Mouse (Mus musculus) liver, embryonic 16.5 days (tissue): ENCODE measurements at regions not wholly inside any gene's neighbourhood (a gene's known extent, or its start where the extent isn't known, plus 50 kb on each side); places are given as distances from the start of the nearest gene placed in this dataset.

Source experiments
- ATAC-seq: fragments of 200-750 bp; cut with Nextera tagmentation; 2 replicates; pipeline ENCODE4 v1.8.0; 2017; ENCODE audit warnings: low read depth, mild to moderate bottlenecking, moderate number of reproducible peaks, moderate library complexity
- H3K27ac ChIP-seq: fragments of 300-500 bp; sonication (generic); 2 replicates; pipeline ENCODE4 v1.5.1; 2014; ENCODE audit warnings: mild to moderate bottlenecking, low read length
- H3K27me3 ChIP-seq: fragments of 300-500 bp; sonication (generic); 2 replicates; pipeline ENCODE4 v1.6.1; 2014; ENCODE audit warnings: low read depth, low read length, mixed read lengths; ENCODE audit not compliant: control insufficient read depth, insufficient read depth
- H3K36me3 ChIP-seq: fragments of 300-500 bp; sonication (generic); 2 replicates; pipeline ENCODE4 v1.6.1; 2014; ENCODE audit warnings: mild to moderate bottlenecking; ENCODE audit not compliant: control insufficient read depth, insufficient read depth
- H3K4me1 ChIP-seq: fragments of 300-500 bp; sonication (generic); 2 replicates; pipeline ENCODE4 v1.6.1; 2014; ENCODE audit warnings: low read depth, low read length, mixed read lengths; ENCODE audit not compliant: control insufficient read depth
- H3K4me2 ChIP-seq: fragments of 300-500 bp; sonication (generic); 2 replicates; pipeline ENCODE4 v1.6.1; 2014; ENCODE audit warnings: low read depth, low read length, mixed read lengths
- H3K4me3 ChIP-seq: fragments of 300-500 bp; sonication (generic); 2 replicates; pipeline ENCODE4 v1.5.1; 2014; ENCODE audit warnings: low read depth, mild to moderate bottlenecking, low read length
- H3K9ac ChIP-seq: fragments of 300-500 bp; sonication (generic); 2 replicates; pipeline ENCODE4 v1.6.1; 2014; ENCODE audit warnings: low read depth, low read length
- H3K9me3 ChIP-seq: fragments of 300-500 bp; sonication (generic); replicated peaks from 2 replicates; pipeline ENCODE4 v1.6.1; 2016; ENCODE audit warnings: low read length; ENCODE audit not compliant: control insufficient read depth
- whole genome bisulfite sequencing: fragments of 180-500 bp; shearing (Covaris S2); extraction: QIAGEN DNeasy Blood & Tissue Kit; methylation state at CpG from one replicate; pipeline ENCODE4 v1.1.7; 2014; ENCODE audit not compliant: insufficient replicate concordance; 5-methylcytosine and 5-hydroxymethylcytosine counted together

GRCm38 (mm10) chr13:51227836-51228235 is 57.0 kb downstream of the Nxnl2 start:
- 60% methylated on average over 9 of the region's 9 CpGs for WGBS
- Histone ChIP-seq H3K9ac (no peak overlapping the region), H3K36me3 (no peaks in the 10 kb centered on the region), H3K27me3 (no peaks in the 10 kb centered on the region), H3K4me3 (no peak overlapping the region), H3K4me1 (no peaks in the 10 kb centered on the region), H3K27ac (no peak overlapping the region), H3K4me2 (no peak overlapping the region), H3K9me3 (no peaks in the 10 kb centered on the region)
- no peak for ATAC-seq

- ATAC-seq, result no peak
- no peak overlapping the region for H3K4me3 ChIP-seq
- no peak overlapping the region for H3K4me2 ChIP-seq
- no peak overlapping the region for H3K9ac ChIP-seq
- 73% methylated on average over 30 of the region's 30 CpGs for WGBS
- H3K4me1 ChIP-seq, result no peaks in the 10 kb centered on the region
- no peaks in the 10 kb centered on the region for H3K36me3 ChIP-seq
- no peak overlapping the region for H3K27ac ChIP-seq
- H3K9me3 ChIP-seq, result no peaks in the 10 kb centered on the region
- no peaks in the 10 kb centered on the region for H3K27me3 ChIP-seq
These were observed 58.3 kb downstream of the Nxnl2 start for GRCm38 (mm10) chr13:51228862-51229770.

- no peak overlapping the region for H3K9ac ChIP-seq
- H3K4me2 ChIP-seq, result no peak overlapping the region
- H3K4me3 ChIP-seq, result no peak overlapping the region
- H3K36me3 ChIP-seq, result no peaks in the 10 kb centered on the region
- H3K4me1 ChIP-seq, result no peaks in the 10 kb centered on the region
- H3K27me3 ChIP-seq, result no peaks in the 10 kb centered on the region
- H3K9me3 ChIP-seq, result no peaks in the 10 kb centered on the region
- ATAC-seq, result no peak
- H3K27ac ChIP-seq, result no peak overlapping the region
- 75% methylated on average over 4 of the region's 4 CpGs for WGBS
These were observed 59.0 kb downstream of the Nxnl2 start for GRCm38 (mm10) chr13:51229862-51230261.

- Histone ChIP-seq H3K4me3 (no peak overlapping the region), H3K9me3 (no peaks in the 10 kb centered on the region), H3K4me1 (no peaks in the 10 kb centered on the region), H3K27me3 (no peaks in the 10 kb centered on the region), H3K4me2 (no peak overlapping the region), H3K27ac (no peak overlapping the region), H3K9ac (no peak overlapping the region), H3K36me3 (no peaks in the 10 kb centered on the region)
- 55% methylated on average over 4 of the region's 4 CpGs for WGBS
- no peak for ATAC-seq
These were observed 60.8 kb downstream of the Nxnl2 start for GRCm38 (mm10) chr13:51231586-51231985.

- Histone ChIP-seq H3K4me2 (no peak overlapping the region), H3K9ac (no peak overlapping the region), H3K36me3 (no peaks in the 10 kb centered on the region), H3K27me3 (no peaks in the 10 kb centered on the region), H3K4me3 (no peak overlapping the region), H3K27ac (no peak overlapping the region), H3K9me3 (no peaks in the 10 kb centered on the region), H3K4me1 (no peaks in the 10 kb centered on the region)
- WGBS, result 43% methylated on average over 3 of the region's 3 CpGs
- no peak for ATAC-seq
These were observed 76.6 kb downstream of the Nxnl2 start for GRCm38 (mm10) chr13:51247378-51247777.

- H3K4me1 ChIP-seq, result no peaks in the 10 kb centered on the region
- no peaks in the 10 kb centered on the region for H3K36me3 ChIP-seq
- H3K9me3 ChIP-seq, result no peaks in the 10 kb centered on the region
- no peak overlapping the region for H3K4me3 ChIP-seq
- 58% methylated on average over 1 of the region's 1 CpGs for WGBS
- H3K27ac ChIP-seq, result no peak overlapping the region
- ATAC-seq, result no peak
- no peak overlapping the region for H3K4me2 ChIP-seq
- no peak overlapping the region for H3K9ac ChIP-seq
- H3K27me3 ChIP-seq, result no peaks in the 10 kb centered on the region
These were observed 82.5 kb downstream of the Nxnl2 start for GRCm38 (mm10) chr13:51253371-51253770.

GRCm38 (mm10) chr13:51255688-51256087 is 84.9 kb downstream of the Nxnl2 start:
- Histone ChIP-seq H3K4me2 (no peak overlapping the region), H3K36me3 (no peaks in the 10 kb centered on the region), H3K4me3 (no peak overlapping the region), H3K9me3 (no peaks in the 10 kb centered on the region), H3K9ac (no peak overlapping the region), H3K27me3 (no peaks in the 10 kb centered on the region), H3K4me1 (no peaks in the 10 kb centered on the region), H3K27ac (no peak overlapping the region)
- ATAC-seq, result no peak
- WGBS, result 79% methylated on average over 5 of the region's 5 CpGs

- Histone ChIP-seq H3K9ac (no peak overlapping the region), H3K27ac (no peak overlapping the region), H3K9me3 (no peaks in the 10 kb centered on the region), H3K27me3 (no peaks in the 10 kb centered on the region), H3K4me1 (no peaks in the 10 kb centered on the region), H3K36me3 (no peaks in the 10 kb centered on the region), H3K4me2 (no peak overlapping the region), H3K4me3 (no peak overlapping the region)
- WGBS, result 60% methylated on average over 13 of the region's 13 CpGs
- no peak for ATAC-seq
These were observed 88.2 kb downstream of the Nxnl2 start for GRCm38 (mm10) chr13:51258752-51259721.

GRCm38 (mm10) chr13:51261619-51262018 is 90.8 kb downstream of the Nxnl2 start:
- H3K9ac ChIP-seq, result no peak overlapping the region
- ATAC-seq, result no peak
- no peaks in the 10 kb centered on the region for H3K36me3 ChIP-seq
- H3K4me2 ChIP-seq, result no peak overlapping the region
- H3K27ac ChIP-seq, result no peak overlapping the region
- no peak overlapping the region for H3K4me3 ChIP-seq
- no peaks in the 10 kb centered on the region for H3K4me1 ChIP-seq
- no peaks in the 10 kb centered on the region for H3K9me3 ChIP-seq
- 62% methylated on average over 8 of the region's 8 CpGs for WGBS
- H3K27me3 ChIP-seq, result no peaks in the 10 kb centered on the region
